30 mouse cellular contexts compared by ENCODE assay signal in the genomic region with DNA sequence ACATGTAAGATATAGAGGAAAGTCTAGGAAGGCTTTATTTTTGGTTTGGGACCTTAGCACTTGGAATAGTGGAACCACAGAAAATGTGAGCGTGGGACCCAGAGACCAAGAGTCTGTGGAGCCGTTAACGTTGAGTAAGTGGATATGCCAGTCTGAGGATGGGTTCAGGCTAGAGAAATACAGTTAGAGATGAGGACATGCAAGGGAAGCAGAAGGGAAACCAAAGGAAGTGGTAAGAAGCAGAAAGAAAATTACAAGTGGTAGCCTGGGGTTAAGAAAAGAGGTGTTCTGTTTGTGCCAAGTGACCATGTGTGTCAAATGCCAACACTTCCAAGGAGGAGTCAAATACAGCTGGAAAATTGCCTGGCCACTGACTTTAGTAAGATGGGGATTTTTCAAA. TPM values are rescaled to one million over a fixed set of nuclear protein-coding genes. Genes with fewer than 3 reads are reported as not detected.
DNase-seq lines count a peak whose midpoint lies in the region; ATAC-seq and TF ChIP-seq lines count a peak whose summit lies in the region.
"Had no signal": no experiment of that assay in that cellular context is flagged by ENCODE, and none has a peak within 500 bp of the region (broad histone marks: within the 10 kb centered on the region; RNA-seq: fewer than 3 reads in every experiment).

No protein-coding gene starts in this region.

- no peak overlapping the region for H3K4me3 ChIP-seq in heart, postnatal 0 days (ENCODE audit: low read depth, low read length)
- H3K4me3 ChIP-seq in kidney, embryonic 14.5 days (ENCODE audit: low read length), result no peak overlapping the region
- H3K4me3 ChIP-seq: embryonic facial prominence, embryonic 15.5 days; forebrain, embryonic 15.5 days; hindbrain, embryonic 13.5 days; midbrain, embryonic 15.5 days; neural tube, embryonic 12.5 days had no signal

- no peak for TF ChIP-seq EP300 in heart, postnatal 0 days (IDR thresholded peaks at IDR 0.05; ENCODE audit: low read depth)

- no peaks in the 10 kb centered on the region for H3K36me3 ChIP-seq in heart, postnatal 0 days (replicated peaks; ENCODE audit: control insufficient read depth, insufficient read depth, low read length)
- H3K36me3 ChIP-seq in kidney, embryonic 14.5 days (ENCODE audit: control insufficient read depth, insufficient read depth, low read length), result no peaks in the 10 kb centered on the region
- H3K36me3 ChIP-seq: embryonic facial prominence, embryonic 15.5 days; forebrain, embryonic 15.5 days; hindbrain, embryonic 13.5 days; midbrain, embryonic 15.5 days; neural tube, embryonic 12.5 days had no signal

- H3K27me3 ChIP-seq in heart, postnatal 0 days (ENCODE audit: control insufficient read depth, insufficient read depth, low read length), result no peaks in the 10 kb centered on the region
- no peaks in the 10 kb centered on the region for H3K27me3 ChIP-seq in kidney, embryonic 14.5 days (ENCODE audit: control insufficient read depth, insufficient read depth, low read length)
- H3K27me3 ChIP-seq: embryonic facial prominence, embryonic 15.5 days; forebrain, embryonic 15.5 days; hindbrain, embryonic 13.5 days; midbrain, embryonic 15.5 days; neural tube, embryonic 12.5 days had no signal

- TF ChIP-seq CTCF in heart, postnatal 0 days (IDR thresholded peaks at IDR 0.05; ENCODE audit: low read depth), result no peak

- 0 out of 2 replicates have a peak, but pooled peaks cover 4% of the 10 kb centered on the region for H3K9me3 ChIP-seq in heart, postnatal 0 days (replicated peaks; ENCODE audit: control insufficient read depth, low read length)
- no peaks in the 10 kb centered on the region for H3K9me3 ChIP-seq in kidney, embryonic 14.5 days (ENCODE audit: control insufficient read depth, low read length)
- H3K9me3 ChIP-seq: embryonic facial prominence, embryonic 15.5 days; forebrain, embryonic 15.5 days; hindbrain, embryonic 13.5 days; midbrain, embryonic 15.5 days; neural tube, embryonic 12.5 days had no signal

- intact Hi-C loops in heart, postnatal 25 days (cut with DNase I), result loop anchor here (2.0 to 5.0 kb wide), 3 partner anchors 20 to 70 kb away; no protein-coding TSS in a partner anchor

- ATAC-seq in heart, postnatal 0 days (ENCODE audit: insufficient read depth, low read depth), result no peak
- ATAC-seq in hematopoietic stem cell, adult 5-6 weeks (replicated peaks in 1 of 2; ENCODE audit: insufficient read depth in 1 of 2, low FRiP score in 2 of 2, low TSS enrichment in 1 of 2, low read depth in 1 of 2, poor library complexity in 2 of 2, severe bottlenecking in 2 of 2), result peak; percentile 27 to 62; a peak in 2 of 4 replicates
- no peak for ATAC-seq in kidney, embryonic 14.5 days (ENCODE audit: low FRiP score, low TSS enrichment)
- ATAC-seq: activated CD4-positive, CD25-positive, alpha-beta regulatory T cell, adult 4 months; forebrain, embryonic 15.5 days; midbrain, embryonic 15.5 days had no signal

- 89% methylated on average over 3 of the region's 3 CpGs for WGBS in heart, postnatal 0 days
- 98% methylated on average over 3 of the region's 3 CpGs for WGBS in kidney, embryonic 14.5 days

- peak overlapping the region; percentile 55; the same call in 1 of the 2 replicates for H3K27ac ChIP-seq in heart, postnatal 0 days (ENCODE audit: low read depth)
- no peak overlapping the region for H3K27ac ChIP-seq in kidney, embryonic 14.5 days (ENCODE audit: low read depth, low read length)
- H3K27ac ChIP-seq: forebrain, embryonic 15.5 days; hindbrain, embryonic 13.5 days; midbrain, embryonic 15.5 days; neural tube, embryonic 12.5 days had no signal

- no peak for DNase-seq in heart, postnatal 0 days (ENCODE audit: low spot score)
- no peak for DNase-seq in heart, postnatal 25 days (ENCODE audit: low spot score)
- DNase-seq in 3134 (ENCODE audit: extremely low read depth, insufficient read length, low spot score) (peak; percentile 31), adipocyte (ENCODE audit: low spot score) (peak; percentile 65)
- no peak for DNase-seq in spleen, postnatal 10 days (ENCODE audit: low spot score in 2 of 2)
- DNase-seq: adrenal gland, postnatal 10 days; cerebellum, adult 9-10 months; gastrocnemius, postnatal 25 days; kidney, adult 18-20 months; kidney, postnatal 10 days; lung, adult 18-20 months; retina, postnatal 1 day; right cerebral cortex, postnatal 25 days had no signal

- H3K9ac ChIP-seq in heart, postnatal 0 days (replicated peaks; ENCODE audit: low read depth, low read length), result no peak overlapping the region
- no peak overlapping the region for H3K9ac ChIP-seq in kidney, embryonic 14.5 days (ENCODE audit: low read depth, low read length)
- H3K9ac ChIP-seq: embryonic facial prominence, embryonic 15.5 days; forebrain, embryonic 15.5 days; hindbrain, embryonic 13.5 days; midbrain, embryonic 15.5 days; neural tube, embryonic 12.5 days had no signal

- H3K4me2 ChIP-seq in heart, postnatal 0 days (ENCODE audit: low read depth, low read length), result no peak overlapping the region
- no peak overlapping the region for H3K4me2 ChIP-seq in kidney, embryonic 14.5 days (replicated peaks; ENCODE audit: low read depth, low read length)
- H3K4me2 ChIP-seq: embryonic facial prominence, embryonic 15.5 days; forebrain, embryonic 15.5 days; hindbrain, embryonic 13.5 days; midbrain, embryonic 15.5 days; neural tube, embryonic 12.5 days had no signal

- H3K4me1 ChIP-seq in heart, postnatal 0 days (ENCODE audit: control insufficient read depth, insufficient read depth), result no peaks in the 10 kb centered on the region
- no peaks in the 10 kb centered on the region for H3K4me1 ChIP-seq in kidney, embryonic 14.5 days (ENCODE audit: control insufficient read depth, insufficient read depth, low read length)
- H3K4me1 ChIP-seq: forebrain, embryonic 15.5 days; hindbrain, embryonic 13.5 days; midbrain, embryonic 15.5 days; neural tube, embryonic 12.5 days had no signal

RNA-seq across cellular contexts. Expression of gene Ifngr1, which starts 29.2 kb away (rescaled TPM):
- total RNA-seq in heart, postnatal 0 days (2014; rRNA removed; ENCODE audit: low replicate concordance), result 21.6 and 38.6 TPM in 2 replicates
- 40.1 and 42.2 TPM in 2 replicates for polyA plus RNA-seq in heart, postnatal 0 days (2015; fragmentation: Nextera tagmentation; extraction: Ambion mirVana)
- 10 to 100 TPM; 45.4 to 53.7 TPM for total RNA-seq in heart, postnatal 25 days (2021)
- total RNA-seq in hematopoietic stem cell, adult 5-6 weeks (2017), result 120 and 121 TPM in 2 replicates
- polyA plus RNA-seq in kidney, embryonic 14.5 days (2014; fragmentation: Nextera tagmentation; extraction: Ambion mirVana), result 45.6 and 52.7 TPM in 2 replicates

RNA-seq across cellular contexts. Expression of gene Il22ra2, which starts 59.2 kb away (rescaled TPM):
- total RNA-seq in heart, postnatal 0 days (2014; rRNA removed; ENCODE audit: low replicate concordance), result not detected in 2 replicates
- polyA plus RNA-seq in heart, postnatal 0 days (2015; fragmentation: Nextera tagmentation; extraction: Ambion mirVana), result not detected in 2 replicates
- total RNA-seq in heart, postnatal 25 days (2021), result not detected
- 0.25 and 3.0 TPM in 2 replicates for total RNA-seq in hematopoietic stem cell, adult 5-6 weeks (2017)
- polyA plus RNA-seq in kidney, embryonic 14.5 days (2014; fragmentation: Nextera tagmentation; extraction: Ambion mirVana), result not detected in 2 replicates
- total RNA-seq: gastrocnemius, postnatal 25 days; heart, adult 8-10 months; heart, postnatal 10 days; layer of hippocampus, postnatal 14 days; left cerebral cortex, postnatal 10 days; liver, adult 2 months; megakaryocyte-erythroid progenitor cell, adult 5-6 weeks had no signal
- polyA plus RNA-seq: activated CD4-positive, CD25-positive, alpha-beta regulatory T cell, adult 4 months; brain, embryonic 14.5 days; forebrain, embryonic 15.5 days; hindbrain, embryonic 13.5 days; limb, embryonic 11.5 days; liver, adult 2 months; midbrain, embryonic 15.5 days; neural tube, embryonic 12.5 days; stomach, embryonic 14.5 days had no signal

Comparison
In these comparisons a context has a peak if more than half of its experiments do, and no peak if none do; other contexts are left out.
1. ATAC-seq: peak in hematopoietic stem cell, adult 5-6 weeks (2 of 2); none in heart, postnatal 0 days (single experiment) and kidney, embryonic 14.5 days (single experiment).
2. DNase-seq: peak in 3134 (single experiment) and adipocyte (single experiment); none in heart, postnatal 0 days (single experiment), heart, postnatal 25 days (single experiment) and spleen, postnatal 10 days (0 of 2).